Mouse (Mus musculus) kidney, postnatal 0 days (tissue): Measurements from ENCODE around the gene Med6. TPM values are rescaled to one million over a fixed set of nuclear protein-coding genes. Genes with fewer than 3 reads are reported as not detected.
"Not testable (repeated sequence)": the region's sequence is repeated elsewhere in the genome, so short reads cannot be mapped to it uniquely, and the experiment has no call there.

Source experiments
- ATAC-seq: fragments of 200-750 bp; cut with Nextera tagmentation; replicated peaks from 2 replicates; pipeline ENCODE4 v1.8.0; 2017; ENCODE audit warnings: low read depth, moderate number of reproducible peaks, moderate TSS enrichment, moderate library complexity; ENCODE audit not compliant: low FRiP score
- DNase-seq: peaks from one replicate; pipeline ENCODE4 v3.0.0-alpha.2; 2016; ENCODE audit warnings: low spot score
- H3K27ac ChIP-seq: fragments of 300-500 bp; sonication (generic); 2 replicates; pipeline ENCODE4 v1.5.1; 2014; ENCODE audit warnings: mild to moderate bottlenecking
- H3K27me3 ChIP-seq: fragments of 300-500 bp; sonication (generic); 2 replicates; pipeline ENCODE4 v1.6.1; 2014; ENCODE audit warnings: low read length, mixed read lengths; ENCODE audit not compliant: insufficient read depth
- H3K36me3 ChIP-seq: fragments of 300-500 bp; sonication (generic); 2 replicates; pipeline ENCODE4 v1.6.1; 2014; ENCODE audit warnings: low read length, mixed read lengths; ENCODE audit not compliant: insufficient read depth
- H3K4me1 ChIP-seq: fragments of 300-500 bp; sonication (generic); replicated peaks from 2 replicates; pipeline ENCODE4 v1.6.1; 2014; ENCODE audit warnings: antibody characterized with exemption, low read length, mixed read lengths; ENCODE audit not compliant: insufficient read depth
- H3K4me2 ChIP-seq: fragments of 300-500 bp; sonication (generic); 2 replicates; pipeline ENCODE4 v1.6.1; 2014; ENCODE audit warnings: mild to moderate bottlenecking, low read length, moderate library complexity, mixed read lengths
- H3K4me3 ChIP-seq: fragments of 300-500 bp; sonication (generic); replicated peaks from 2 replicates; pipeline ENCODE4 v1.5.1; 2014; ENCODE audit warnings: low read depth, low read length
- H3K9ac ChIP-seq: fragments of 300-500 bp; sonication (generic); 2 replicates; pipeline ENCODE4 v1.6.1; 2014; ENCODE audit warnings: low read depth, low read length
- H3K9me3 ChIP-seq: fragments of 300-500 bp; sonication (generic); replicated peaks from 2 replicates; pipeline ENCODE4 v1.6.1; 2016; ENCODE audit warnings: low read length, inconsistent platforms, mixed read lengths
- CTCF ChIP-seq: IDR thresholded peaks from 2 replicates; pipeline ENCODE4 v1.5.1; 2016; ENCODE audit warnings: antibody characterized with exemption, low read depth, mild to moderate bottlenecking, moderate library complexity
- WGBS: fragments of 180-500 bp; shearing (Covaris S2); extraction: QIAGEN DNeasy Blood & Tissue Kit; methylation state at CpG from one replicate; pipeline ENCODE4 v1.1.7; 2014; 5-methylcytosine and 5-hydroxymethylcytosine counted together
- polyA plus RNA-seq: library from polyadenylated mRNA; unstranded; fragments of >200 nt; fragmentation: Nextera tagmentation; extraction: Ambion mirVana; gene quantifications from 2 replicates; pipeline ENCODE4 v1.2.1, GENCODE M21; 2015

Gene Med6
- polyA plus RNA-seq, 1 experiment from 2014 or later: 53.4 TPM

DNA sequence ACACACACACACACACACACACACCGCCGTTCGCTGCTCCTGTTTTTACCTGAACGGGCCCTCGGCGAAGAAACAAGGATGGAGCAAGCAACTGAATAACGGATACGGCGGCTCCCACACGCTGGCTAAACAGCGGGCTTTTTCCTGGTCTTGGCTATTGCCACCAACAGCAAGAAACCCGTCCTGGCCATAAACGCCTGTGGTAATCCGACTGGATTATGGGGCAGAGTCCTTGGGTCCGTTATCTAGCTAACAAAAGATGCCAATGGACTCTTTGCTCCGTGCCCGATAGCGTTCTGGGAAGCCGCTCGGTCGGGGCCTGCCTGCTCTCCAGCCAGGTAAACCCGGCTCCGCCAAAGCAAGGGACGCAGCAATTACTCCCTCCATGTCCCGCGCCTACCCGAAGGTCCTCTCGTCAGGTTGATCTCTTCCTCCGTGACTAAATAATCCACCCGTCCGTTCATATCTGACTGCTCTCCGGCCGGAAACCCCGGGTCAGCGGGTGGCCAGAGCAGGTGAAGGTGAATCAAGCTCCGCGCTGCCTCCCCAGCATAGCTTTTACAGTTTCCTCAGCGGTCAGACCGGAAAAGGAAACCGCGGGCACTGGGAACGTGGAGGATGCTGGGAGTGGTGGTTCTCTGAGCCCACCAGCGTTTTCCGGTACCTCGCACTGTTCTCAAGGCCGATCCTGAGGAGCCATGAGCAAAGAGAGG lies 62.3 kb downstream of the Med6 start, which contains the start of the genes Gm20498 and Synj2bp:
Gene Gm20498, minus strand, starts transcription at position 590 of the 713 bp plus-strand sequence.
Gene Synj2bp, minus strand, starts transcription at position 596 of the 713 bp plus-strand sequence.
- DNase-seq: peak; percentile 94
- Histone ChIP-seq H3K9me3 (no peaks in the 10 kb centered on the region), H3K36me3 (no peaks in the 10 kb centered on the region), H3K4me2 (peak within 1 kb of the TSS; percentile 59), H3K4me1 (peaks cover 6% of the 10 kb centered on the region), H3K4me3 (peak within 1 kb of the TSS; percentile 91), H3K27me3 (no peaks in the 10 kb centered on the region), H3K9ac (peak within 1 kb of the TSS; percentile 69), H3K27ac (peak within 1 kb of the TSS; percentile 85)
- WGBS: under 1% methylated on average over 46 of the region's 46 CpGs
- peak; percentile 89 for ATAC-seq
- TF ChIP-seq CTCF: no peak

DNA sequence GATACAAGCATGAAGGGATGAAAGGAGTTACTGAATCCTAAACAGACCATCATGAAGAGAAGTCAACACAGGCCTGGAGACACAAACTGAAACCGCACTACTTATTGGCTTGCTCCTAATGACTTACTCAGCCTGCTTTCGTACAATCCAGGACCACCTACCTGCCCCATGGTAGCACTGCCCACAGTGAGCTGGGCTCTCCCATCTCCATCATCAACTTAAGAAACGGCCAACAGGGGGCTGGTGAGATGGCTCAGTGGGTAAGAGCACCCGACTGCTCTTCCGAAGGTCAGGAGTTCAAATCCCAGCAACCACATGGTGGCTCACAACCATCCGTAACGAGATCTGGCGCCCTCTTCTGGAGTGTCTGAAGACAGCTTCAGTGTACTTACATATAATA lies 64.2 kb downstream of the Med6 start:
- not testable (repeated sequence) for H3K4me2 ChIP-seq, ATAC-seq, H3K4me1 ChIP-seq, H3K36me3 ChIP-seq, DNase-seq, H3K27me3 ChIP-seq, H3K9me3 ChIP-seq, H3K9ac ChIP-seq, H3K4me3 ChIP-seq, H3K27ac ChIP-seq
- 83% methylated on average over 5 of the region's 8 CpGs for WGBS

Other genes with a start within 250 kb of the Med6 start
- gene Gm4787, start 215.5 kb downstream of the Med6 start, polyA plus RNA-seq: 0.18 and 0.22 TPM in 2 replicates
- gene Adam4, start 173.1 kb downstream of the Med6 start, polyA plus RNA-seq: 0.24 TPM in 2 replicates
- 193 and 226 TPM in 2 replicates for gene Cox16, start 109.9 kb downstream of the Med6 start, polyA plus RNA-seq
- 27.3 and 30.5 TPM in 2 replicates for gene Gm20498, start 62.1 kb downstream of the Med6 start, polyA plus RNA-seq
- gene Synj2bp, start 62.1 kb downstream of the Med6 start, polyA plus RNA-seq: 34.9 and 35.1 TPM in 2 replicates
- 0.17 and 0.23 TPM in 2 replicates for gene Adam21, start 26.5 kb downstream of the Med6 start, polyA plus RNA-seq
- 1.4 and 2.1 TPM in 2 replicates for gene Ttc9, start 36.2 kb upstream of the Med6 start, polyA plus RNA-seq
- 1.3 and 1.4 TPM in 2 replicates for gene Map3k9, start 186.2 kb upstream of the Med6 start, polyA plus RNA-seq